Mouse (Mus musculus): ENCODE data around the gene Popdc2. TPM values are rescaled to one million over a fixed set of nuclear protein-coding genes. Genes with fewer than 3 reads are reported as not detected.

Gene Popdc2
- total RNA-seq, 2 experiments from 2014 or later = 0.64 to 0.89 TPM

DNA sequence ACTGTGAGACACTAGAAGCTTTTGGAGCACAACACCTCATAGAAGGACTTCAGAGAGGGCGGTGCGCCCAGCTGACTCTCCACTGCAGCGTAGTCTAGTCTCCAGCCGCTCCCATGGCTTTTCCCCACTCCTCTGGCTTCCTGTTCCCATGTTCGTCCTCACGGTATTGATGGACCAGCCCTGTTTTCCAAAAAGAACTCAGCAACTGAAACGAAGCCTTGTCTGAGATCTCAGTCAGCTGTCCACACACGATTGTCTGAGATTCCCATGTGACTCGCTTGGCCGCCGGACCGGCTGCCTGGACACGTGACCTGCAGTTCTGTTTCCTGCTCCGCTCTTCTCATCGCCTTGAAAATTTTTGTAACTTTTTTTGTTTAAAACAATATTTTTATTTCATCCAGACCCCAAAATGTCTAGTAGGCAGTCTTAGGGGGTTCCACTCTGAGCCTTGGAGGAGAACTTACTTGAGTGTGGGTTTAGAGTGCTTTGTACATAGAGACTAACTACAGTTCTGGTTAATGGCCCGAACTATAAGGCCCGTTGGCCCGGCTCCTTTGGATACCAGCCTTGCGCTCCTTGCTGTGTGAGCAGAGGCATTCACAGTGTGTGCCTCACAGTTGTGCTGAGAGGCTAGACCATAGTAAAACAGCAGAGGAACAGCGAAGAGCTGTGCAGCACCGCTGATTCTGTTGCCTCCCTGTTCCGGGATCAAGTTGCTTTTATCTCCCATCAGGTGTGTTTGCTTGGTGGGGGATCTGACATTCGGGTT, 30.3 kb downstream of the Popdc2 start:
- no peak for DNase-seq (ENCODE audit: low spot score in 2 of 2)
- intact Hi-C loops (cut with DNase I) = no loop called here

DNA sequence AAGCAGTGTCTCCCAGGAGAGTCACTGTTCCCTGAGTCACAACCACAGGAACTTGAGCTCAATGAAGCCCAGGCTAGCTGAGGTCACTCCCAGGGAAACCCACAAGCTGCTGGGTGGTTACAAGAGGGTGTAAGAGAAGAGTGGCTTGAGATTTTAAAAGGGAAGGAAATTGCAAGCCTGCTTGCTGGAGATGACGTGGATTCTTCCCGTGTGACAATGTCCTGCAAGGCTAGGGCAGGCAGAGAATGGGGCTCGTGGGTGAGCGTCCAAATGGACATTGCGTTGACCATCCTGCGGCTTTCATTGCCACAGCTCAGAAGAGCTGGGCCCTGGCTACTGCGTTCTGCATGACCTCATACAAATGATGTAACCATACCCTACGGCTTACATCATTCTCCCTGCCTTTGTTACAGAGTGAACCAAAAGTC, 32.2 kb downstream of the Popdc2 start:
- intact Hi-C loops (cut with DNase I) = no loop called here
- no peak for DNase-seq (ENCODE audit: low spot score in 2 of 2)

DNA sequence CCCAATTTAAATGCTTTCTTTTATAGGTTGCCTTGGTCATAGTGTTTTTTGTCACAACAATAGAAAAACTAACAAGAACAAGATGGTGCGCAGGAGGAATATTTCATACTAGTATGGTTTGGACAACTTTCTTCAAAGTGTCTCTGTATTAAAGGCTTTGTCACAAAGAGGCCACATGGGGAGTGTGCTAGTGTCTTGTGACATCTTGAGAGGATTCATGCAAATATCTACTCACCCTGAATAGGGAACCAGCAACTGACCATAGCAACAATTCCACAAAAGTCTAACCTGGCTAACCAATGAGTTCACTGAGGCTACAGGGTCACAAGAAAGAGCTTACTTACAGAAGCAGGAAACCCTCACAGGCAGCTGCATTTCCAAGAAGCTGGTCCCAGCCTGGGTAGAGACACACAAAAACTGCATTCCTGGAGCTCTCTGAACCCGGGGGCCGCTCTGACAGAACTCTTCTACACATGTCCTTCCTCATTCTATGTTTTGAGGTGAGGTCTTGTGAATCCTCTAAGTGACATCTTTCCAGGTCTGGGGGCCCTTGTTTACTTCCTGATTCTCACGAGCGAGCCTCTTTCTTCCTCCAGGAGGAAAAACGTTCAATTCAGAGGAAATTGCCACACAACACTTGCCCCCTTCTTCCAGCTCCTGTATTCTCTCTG, 33.2 kb downstream of the Popdc2 start:
- intact Hi-C loops (cut with DNase I) = no loop called here
- DNase-seq (ENCODE audit: low spot score in 2 of 2) = no peak

DNA sequence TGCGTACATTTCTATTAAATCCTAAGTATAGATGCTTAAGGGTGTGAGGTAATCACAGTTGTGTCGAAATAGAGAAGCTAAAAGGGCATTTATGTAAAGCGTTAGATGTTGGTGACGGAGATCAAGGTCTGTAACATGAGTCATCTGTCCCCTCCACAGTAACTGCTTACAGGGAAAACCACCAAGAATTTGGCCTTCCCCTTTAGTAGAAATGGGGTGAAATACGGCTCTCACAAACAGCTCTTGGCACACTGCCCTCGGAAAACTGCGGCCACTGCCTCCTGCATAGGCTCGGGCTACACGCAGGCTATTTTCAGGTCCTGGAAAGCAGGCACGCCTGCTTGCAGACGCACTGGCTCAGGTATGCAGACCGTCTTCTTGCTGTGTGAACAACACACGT, 34.1 kb downstream of the Popdc2 start:
- intact Hi-C loops (cut with DNase I) = no loop called here
- peak in 1 of 2 experiments; percentile 40 for DNase-seq (ENCODE audit: low spot score in 2 of 2)

DNA sequence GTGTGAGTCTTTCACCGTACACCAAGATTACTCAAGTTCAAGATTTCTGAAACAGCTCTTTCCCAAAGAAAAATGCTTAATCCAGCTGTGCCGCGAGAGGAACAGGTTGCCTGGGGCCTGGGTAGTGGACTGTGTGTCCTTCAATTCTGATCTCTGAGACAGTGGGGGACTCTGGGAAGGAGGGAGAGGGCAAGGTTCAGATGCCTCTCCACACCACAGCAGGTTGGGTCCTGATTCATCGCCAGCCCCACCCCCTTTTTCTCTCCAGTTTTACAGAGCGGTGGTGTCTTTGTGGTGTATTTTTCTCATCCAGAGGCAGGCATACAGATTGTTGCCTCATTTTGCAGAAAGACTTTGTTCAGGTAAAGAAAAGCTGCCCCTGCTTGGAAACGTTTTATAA, 36.3 kb downstream of the Popdc2 start:
- intact Hi-C loops (cut with DNase I) = no loop called here
- no peak for DNase-seq (ENCODE audit: low spot score in 2 of 2)

DNA sequence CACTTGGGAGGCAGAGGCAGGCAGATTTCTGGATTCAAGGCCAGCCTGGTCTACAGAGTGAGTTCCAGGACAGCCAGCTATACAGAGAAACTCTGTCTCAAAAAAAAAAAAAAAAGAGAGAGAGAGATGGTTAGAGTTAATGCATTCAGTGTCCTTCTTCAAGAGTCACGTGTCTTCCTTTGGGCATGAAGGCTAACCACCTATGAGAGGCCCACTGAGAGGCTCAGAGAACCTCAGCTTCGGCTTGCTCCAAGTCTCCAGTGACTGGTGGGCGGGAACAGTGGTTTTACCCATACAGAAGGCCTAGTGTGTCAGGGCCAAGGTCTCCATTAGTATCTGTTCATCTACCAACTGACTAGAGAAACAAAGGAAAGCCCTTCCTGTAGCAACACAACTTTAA, 37.1 kb downstream of the Popdc2 start:
- intact Hi-C loops (cut with DNase I) = no loop called here
- DNase-seq (ENCODE audit: low spot score in 2 of 2) = no peak

DNA sequence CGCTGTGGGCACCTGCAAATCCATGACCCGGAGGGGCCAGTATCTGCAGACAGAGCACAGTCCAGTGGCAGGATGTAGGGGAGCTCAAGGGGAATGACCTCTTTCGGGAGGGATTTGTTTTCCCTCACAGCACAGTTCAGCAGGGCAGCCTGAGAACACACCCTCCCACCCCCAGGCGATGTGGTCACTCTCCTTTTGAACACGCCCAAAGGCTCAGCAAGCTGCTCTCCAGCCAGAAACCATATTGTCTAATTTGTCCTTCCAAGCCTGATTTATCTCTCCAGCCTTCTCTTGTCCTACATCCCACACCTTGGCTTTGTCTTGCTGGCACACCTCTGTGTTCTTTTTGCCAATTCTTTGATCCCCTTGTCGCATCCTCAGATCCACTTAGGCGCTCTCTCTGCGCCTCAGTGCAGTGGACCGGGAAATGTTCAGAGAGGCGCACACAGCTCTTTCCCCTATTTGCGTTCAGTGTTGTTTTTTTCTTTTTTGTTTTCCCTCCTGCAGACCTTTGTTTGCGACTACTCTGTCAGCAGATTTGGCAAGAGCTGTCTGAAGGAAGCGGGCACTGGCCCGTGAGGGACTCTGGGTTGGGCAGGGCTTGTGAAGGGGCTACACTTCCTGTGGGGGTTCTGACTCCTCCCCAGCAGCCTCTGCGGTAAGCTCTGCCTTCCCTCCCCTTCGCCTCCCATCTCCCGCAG, 37.7 kb downstream of the Popdc2 start:
- intact Hi-C loops (cut with DNase I) = no loop called here
- peak; percentile 38 to 51 for DNase-seq (ENCODE audit: low spot score in 2 of 2)

DNA sequence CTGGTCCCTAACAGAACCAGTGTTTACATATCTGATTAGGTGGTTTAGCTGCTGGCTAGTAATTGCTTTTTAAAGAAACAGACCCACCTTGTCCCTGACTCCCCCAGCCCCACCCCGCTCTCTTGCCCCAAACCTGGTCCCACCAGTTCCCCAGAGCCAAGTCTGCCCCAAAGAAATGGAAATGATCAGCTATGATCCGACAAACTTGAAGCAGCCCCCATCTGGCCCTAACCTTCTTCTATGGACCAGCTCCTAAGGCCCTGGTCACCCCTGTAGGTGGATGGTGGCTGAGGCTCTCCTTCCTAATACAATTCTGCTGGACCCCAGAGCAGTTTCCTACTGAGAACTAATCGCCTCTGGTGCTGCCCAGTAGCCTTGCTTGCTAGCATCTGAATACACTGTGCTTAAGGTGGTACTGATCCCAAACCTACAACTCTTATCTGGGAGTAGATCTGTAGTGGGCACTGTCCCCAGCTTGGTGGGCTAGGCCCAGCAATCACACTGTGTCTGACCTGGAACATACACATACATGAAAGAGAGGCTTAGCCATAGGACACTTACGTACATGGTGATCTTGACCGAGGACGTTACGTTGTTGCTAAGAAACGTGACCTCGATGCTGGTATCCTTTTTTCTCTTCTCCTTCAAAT, 38.4 kb downstream of the Popdc2 start:
- DNase-seq (ENCODE audit: low spot score in 2 of 2) = no peak
- intact Hi-C loops (cut with DNase I) = no loop called here

DNA sequence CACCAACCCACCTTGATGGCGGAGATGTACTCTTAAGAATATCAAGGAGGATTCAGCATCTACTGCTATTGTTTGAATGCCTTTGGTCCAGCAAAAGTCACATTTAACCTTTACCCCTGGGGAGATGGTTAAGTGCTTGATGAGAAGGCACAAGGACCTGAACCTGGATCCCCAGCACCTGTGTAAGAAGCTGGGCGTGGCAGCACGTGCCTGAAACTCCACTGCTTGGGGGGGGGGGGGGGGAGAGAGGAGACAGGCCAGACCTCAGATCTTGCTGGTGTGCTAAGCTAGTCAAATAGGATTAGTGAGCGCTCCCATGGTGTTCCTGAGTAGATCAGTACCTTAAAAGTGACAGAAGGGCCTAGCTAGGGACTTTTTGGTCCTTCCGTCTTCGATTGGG, 39.5 kb downstream of the Popdc2 start:
- intact Hi-C loops (cut with DNase I) = no loop called here
- DNase-seq (ENCODE audit: low spot score in 2 of 2) = no peak

DNA sequence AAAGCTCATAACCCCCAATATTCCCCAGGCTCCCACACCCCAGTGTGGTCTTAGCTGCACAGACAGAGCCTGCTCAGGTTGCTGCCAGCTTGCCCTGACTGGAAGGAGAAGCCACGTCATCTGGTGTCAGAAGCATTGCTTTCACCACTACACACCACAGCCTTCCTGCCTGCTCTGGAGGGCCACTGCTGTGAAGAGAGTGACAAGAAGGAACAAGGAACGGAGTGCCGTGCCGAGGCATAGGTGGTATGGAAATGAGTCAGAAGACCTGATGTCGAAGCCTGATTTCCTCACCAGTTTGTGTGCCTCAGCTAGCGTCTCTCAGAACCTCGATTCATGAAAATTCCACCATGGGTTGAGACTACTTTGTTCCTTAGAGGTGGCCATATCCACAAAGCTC, 41.6 kb downstream of the Popdc2 start:
- no peak for DNase-seq (ENCODE audit: low spot score in 2 of 2)
- intact Hi-C loops (cut with DNase I) = no loop called here

DNA sequence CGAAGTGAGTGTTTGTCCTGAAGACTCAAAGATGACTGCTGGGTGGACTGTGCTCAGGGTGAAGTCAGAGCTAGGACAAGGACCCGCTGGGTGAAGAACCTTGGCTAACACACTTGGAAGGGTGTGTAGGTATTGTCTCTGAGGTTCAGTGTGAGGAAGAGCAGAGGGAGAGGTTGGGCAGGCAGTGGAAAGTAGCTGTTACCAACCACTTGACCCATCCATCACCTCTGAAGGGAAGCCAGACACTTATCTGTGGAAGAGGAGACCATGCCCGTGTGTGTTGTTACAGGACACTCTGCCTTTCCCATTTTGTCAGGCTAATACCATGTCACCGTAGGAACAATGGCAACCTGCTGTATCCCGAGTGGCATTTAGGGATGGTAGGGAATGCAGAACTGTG, 44.3 kb downstream of the Popdc2 start:
- intact Hi-C loops (cut with DNase I) = no loop called here
- no peak for DNase-seq (ENCODE audit: low spot score in 2 of 2)

DNA sequence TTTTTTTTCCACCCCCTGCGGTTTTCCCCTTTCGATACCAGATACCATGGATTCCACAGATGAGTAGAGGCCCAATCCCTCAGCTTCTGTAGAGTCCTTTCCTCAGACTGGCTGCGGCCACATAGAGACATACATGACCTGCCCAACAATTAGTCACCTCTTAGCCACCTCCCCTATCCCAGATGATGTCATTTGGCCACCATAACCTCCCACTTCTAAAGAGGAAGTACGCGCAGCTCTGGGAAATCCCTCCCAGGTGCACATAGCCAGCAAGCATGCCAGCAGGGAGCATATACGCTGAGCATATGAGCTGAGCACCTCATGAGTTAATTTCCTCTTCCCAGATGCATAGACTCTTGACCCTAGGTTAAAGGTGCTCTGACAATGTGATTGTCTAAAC, 44.7 kb downstream of the Popdc2 start:
- intact Hi-C loops (cut with DNase I) = no loop called here
- DNase-seq (ENCODE audit: low spot score in 2 of 2) = no peak

DNA sequence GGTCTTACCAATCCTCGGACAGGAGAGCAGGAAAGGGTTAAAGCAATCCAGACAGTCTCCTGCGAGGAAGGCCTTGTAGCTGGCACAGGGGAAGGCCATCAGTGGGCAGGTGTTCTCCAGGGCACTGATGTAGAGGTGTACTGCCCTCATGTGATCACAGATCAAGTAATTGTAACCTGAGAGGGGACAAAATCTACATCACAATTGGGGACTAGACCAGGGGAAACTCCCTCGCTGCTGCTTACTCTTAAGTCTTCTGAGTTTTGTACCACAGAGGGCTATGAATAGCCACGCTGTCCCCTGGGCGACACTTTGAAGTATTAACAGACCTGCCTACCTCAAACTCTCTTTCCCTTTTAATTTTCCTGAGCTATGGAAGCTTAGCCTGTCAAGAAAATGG, 45.6 kb downstream of the Popdc2 start:
- no peak for DNase-seq (ENCODE audit: low spot score in 2 of 2)
- intact Hi-C loops (cut with DNase I) = no loop called here

DNA sequence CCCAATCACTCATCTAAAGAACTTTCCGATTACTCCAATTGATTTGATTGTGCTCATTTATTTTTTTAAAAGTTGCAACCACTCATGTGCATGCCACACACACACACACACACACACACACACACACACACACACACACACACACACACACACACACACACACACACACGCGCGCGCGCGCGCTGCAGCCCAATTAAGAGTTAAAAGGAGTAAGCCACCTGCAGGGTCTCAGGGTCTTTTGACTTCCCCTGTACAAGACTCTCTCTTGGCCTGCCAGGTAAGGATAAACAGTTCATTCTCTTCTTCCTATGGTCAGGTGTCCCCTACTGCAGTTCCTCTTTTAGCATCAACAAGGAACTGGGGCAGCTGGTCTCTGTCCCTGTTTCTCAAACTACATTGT, 46.4 kb downstream of the Popdc2 start:
- intact Hi-C loops (cut with DNase I) = no loop called here
- no peak for DNase-seq (ENCODE audit: low spot score in 2 of 2)

DNA sequence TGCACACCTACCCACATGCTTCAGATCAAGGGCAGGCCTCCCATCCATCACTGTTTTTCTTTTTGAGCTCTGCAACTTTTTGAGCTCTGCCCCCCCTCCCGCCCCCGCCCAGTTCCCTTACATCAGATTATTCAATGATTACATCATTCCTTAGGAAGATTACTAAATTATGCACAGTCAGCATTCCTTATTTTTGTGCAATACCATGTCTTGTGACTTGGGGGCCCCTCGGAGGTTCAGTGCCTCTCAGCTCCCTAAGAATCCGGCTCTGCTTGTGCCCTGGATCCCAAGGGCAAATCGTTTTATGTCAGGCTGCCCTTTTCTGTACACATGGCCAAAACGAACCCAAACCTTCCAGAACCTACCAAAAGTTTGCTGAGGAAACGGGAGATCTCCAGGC, 52.9 kb downstream of the Popdc2 start:
- no peak for DNase-seq (ENCODE audit: low spot score in 2 of 2)
- intact Hi-C loops (cut with DNase I) = no loop called here

DNA sequence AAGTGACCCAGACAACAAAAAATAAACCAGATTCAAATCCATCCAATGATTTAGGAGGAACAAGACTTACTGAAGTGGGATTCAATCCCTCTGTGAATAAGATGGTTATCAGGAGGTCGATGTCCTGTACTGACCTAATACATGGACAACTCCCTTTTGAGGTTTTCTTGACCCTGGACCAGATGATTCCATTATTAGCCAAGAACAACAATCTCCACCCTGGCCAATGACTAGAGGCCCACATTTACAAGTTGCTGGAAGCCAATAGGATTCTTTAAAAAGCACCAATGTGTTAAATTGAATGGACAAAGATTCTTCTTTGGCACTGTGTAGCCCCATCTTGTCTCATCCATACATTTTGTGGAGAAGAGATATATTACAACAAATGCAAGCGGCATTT, 63.4 kb downstream of the Popdc2 start:
- intact Hi-C loops (cut with DNase I) = no loop called here
- no peak for DNase-seq (ENCODE audit: low spot score in 2 of 2)

DNA sequence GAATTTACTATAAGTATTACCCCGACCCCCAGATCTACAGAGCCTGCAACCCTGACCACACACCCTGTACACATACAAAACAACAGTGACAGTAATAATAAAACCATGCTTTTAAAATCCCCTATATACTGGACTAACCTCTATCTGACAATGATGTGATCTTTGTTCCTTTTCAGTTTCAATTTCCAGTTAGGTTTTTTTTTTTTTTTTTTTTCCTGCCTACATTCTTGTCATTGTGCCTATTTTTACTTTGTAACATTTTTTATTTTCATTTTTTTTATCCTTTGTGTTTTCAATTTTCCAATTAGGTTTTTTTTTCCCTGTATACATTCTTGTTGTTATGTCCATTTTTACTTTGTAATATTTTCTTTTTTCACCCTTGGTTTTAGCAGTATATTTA, 63.8 kb downstream of the Popdc2 start:
- no peak for DNase-seq (ENCODE audit: low spot score in 2 of 2)
- intact Hi-C loops (cut with DNase I) = no loop called here
